Mouse (Mus musculus): Measurements from ENCODE around the gene Spen. TPM values are rescaled to one million over a fixed set of nuclear protein-coding genes. Genes with fewer than 3 reads are reported as not detected.
A peak's percentile ranks its signal among the peaks of the same experiment; 100 is the strongest.
"Not testable (repeated sequence)": the region's sequence is repeated elsewhere in the genome, so short reads cannot be mapped to it uniquely, and the experiment has no call there.

The Spen gene
- polyA plus RNA-seq, 1 experiment from 2014 or later, result 12.8 TPM

DNA sequence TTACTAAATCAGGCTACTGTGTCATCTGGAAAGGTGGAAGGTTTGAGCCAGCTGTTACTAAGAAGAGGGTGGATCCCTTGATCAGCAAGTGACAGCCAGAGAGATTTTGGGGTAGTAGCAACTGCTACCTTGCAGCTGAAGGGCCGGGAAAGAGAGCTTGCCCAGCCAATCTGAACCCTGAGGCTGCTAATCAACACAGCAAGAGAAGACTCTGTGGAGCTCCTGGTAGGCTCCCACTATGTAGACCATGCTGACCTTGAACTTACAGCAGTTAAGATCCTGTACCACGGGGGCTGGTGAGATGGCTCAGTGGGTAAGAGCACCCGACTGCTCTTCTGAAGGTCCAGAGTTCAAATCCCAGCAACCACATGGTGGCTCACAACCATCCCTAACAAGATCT, 26.3 kb upstream of the Spen start:
- no peak for ATAC-seq (replicated peaks; ENCODE audit: low FRiP score, low TSS enrichment, low read depth)

DNA sequence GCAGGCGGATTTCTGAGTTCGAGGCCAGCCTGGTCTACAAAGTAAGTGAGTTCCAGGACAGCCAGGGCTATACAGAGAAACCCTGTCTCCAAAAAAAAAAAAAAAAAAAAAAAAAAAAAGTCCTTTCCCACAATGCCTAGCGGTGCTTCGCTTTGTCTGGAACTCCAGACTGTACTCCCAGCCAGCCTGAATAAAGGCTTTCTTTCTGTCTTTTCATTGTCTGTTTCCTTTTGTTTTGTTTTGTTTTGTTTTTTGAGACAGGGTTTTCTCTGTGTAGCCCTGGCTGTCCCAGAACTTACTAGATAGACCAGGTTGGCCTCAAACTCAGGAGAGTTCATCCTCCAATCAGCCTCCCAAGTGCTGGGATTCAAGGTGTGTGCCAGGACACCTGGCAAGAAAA, 25.8 kb upstream of the Spen start:
- no peak overlapping the region for H3K4me2 ChIP-seq (ENCODE audit: low read length)

More for the DNA sequence above, 26.3 kb upstream of the Spen start:
- Histone ChIP-seq H3K27ac (ENCODE audit: low read depth) (no peak overlapping the region), H3K9me3 (ENCODE audit: control insufficient read depth, low read length) (no peaks in the 10 kb centered on the region), H3K4me3 (ENCODE audit: low read depth, low read length) (no peak overlapping the region), H3K9ac (ENCODE audit: low read length) (no peak overlapping the region), H3K36me3 (ENCODE audit: control insufficient read depth, insufficient read depth, low read length) (no peaks in the 10 kb centered on the region), H3K4me2 (ENCODE audit: low read length) (no peak overlapping the region), H3K27me3 (replicated peaks; ENCODE audit: control insufficient read depth, insufficient read depth, low read length) (no peaks in the 10 kb centered on the region), H3K4me1 (replicated peaks; ENCODE audit: control insufficient read depth, insufficient read depth, low read length) (peaks cover 5% of the 10 kb centered on the region; the same call in 1 of the 2 replicates)
- WGBS, result 73% methylated on average over 3 of the region's 3 CpGs
- no peak for DNase-seq (ENCODE audit: low spot score)

DNA sequence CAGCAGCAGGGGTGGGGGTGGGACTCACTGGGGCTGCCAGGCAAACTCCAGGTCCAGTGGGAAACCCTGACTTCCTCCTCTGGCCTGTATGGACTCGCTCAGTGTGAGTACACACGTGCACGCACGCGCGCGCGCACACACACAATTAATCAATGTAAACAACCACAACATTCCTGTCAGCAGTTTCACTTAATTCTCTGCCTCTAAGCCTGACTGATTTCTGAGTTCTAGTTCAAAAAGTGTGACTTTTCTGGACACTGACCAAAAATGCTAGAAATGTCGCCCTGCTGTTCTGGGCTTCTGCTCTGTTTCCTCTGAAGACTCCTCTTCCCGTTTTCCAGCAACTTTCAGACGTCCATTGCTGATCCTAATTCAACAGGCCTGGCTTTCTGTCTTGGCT, 23.9 kb upstream of the Spen start:
- Histone ChIP-seq H3K36me3 (ENCODE audit: control insufficient read depth, insufficient read depth, low read length) (no peaks in the 10 kb centered on the region), H3K4me1 (replicated peaks; ENCODE audit: control insufficient read depth, insufficient read depth, low read length) (peaks cover 12% of the 10 kb centered on the region), H3K9ac (ENCODE audit: low read length) (no peak overlapping the region), H3K27me3 (replicated peaks; ENCODE audit: control insufficient read depth, insufficient read depth, low read length) (no peaks in the 10 kb centered on the region), H3K4me3 (ENCODE audit: low read depth, low read length) (no peak overlapping the region), H3K4me2 (ENCODE audit: low read length) (no peak overlapping the region), H3K27ac (ENCODE audit: low read depth) (no peak overlapping the region), H3K9me3 (ENCODE audit: control insufficient read depth, low read length) (no peaks in the 10 kb centered on the region)
- DNase-seq (ENCODE audit: low spot score) (no peak), ATAC-seq (replicated peaks; ENCODE audit: low FRiP score, low TSS enrichment, low read depth) (no peak)
- WGBS, result 78% methylated on average over 11 of the region's 11 CpGs

More for the DNA sequence above, 25.8 kb upstream of the Spen start:
- H3K9me3 ChIP-seq (ENCODE audit: control insufficient read depth, low read length), result no peaks in the 10 kb centered on the region
- no peaks in the 10 kb centered on the region for H3K27me3 ChIP-seq (replicated peaks; ENCODE audit: control insufficient read depth, insufficient read depth, low read length)
- H3K36me3 ChIP-seq (ENCODE audit: control insufficient read depth, insufficient read depth, low read length), result no peaks in the 10 kb centered on the region
- no peak overlapping the region for H3K4me3 ChIP-seq (ENCODE audit: low read depth, low read length)
- 94% methylated on average over 4 of the region's 4 CpGs for WGBS
- H3K9ac ChIP-seq (ENCODE audit: low read length), result no peak overlapping the region
- ATAC-seq (replicated peaks; ENCODE audit: low FRiP score, low TSS enrichment, low read depth) (no peak), DNase-seq (ENCODE audit: low spot score) (no peak)
- peaks cover 7% of the 10 kb centered on the region; the same call in 1 of the 2 replicates for H3K4me1 ChIP-seq (replicated peaks; ENCODE audit: control insufficient read depth, insufficient read depth, low read length)
- H3K27ac ChIP-seq (ENCODE audit: low read depth), result no peak overlapping the region

GRCm38 (mm10) chr4:141561331-141561919, 23.0 kb upstream of the Spen start:
- not testable (repeated sequence) for H3K36me3 ChIP-seq (ENCODE audit: control insufficient read depth, insufficient read depth, low read length); H3K4me3 ChIP-seq (ENCODE audit: low read depth, low read length); H3K9ac ChIP-seq (ENCODE audit: low read length); H3K27me3 ChIP-seq (replicated peaks; ENCODE audit: control insufficient read depth, insufficient read depth, low read length); H3K4me2 ChIP-seq (ENCODE audit: low read length); DNase-seq (ENCODE audit: low spot score); ATAC-seq (replicated peaks; ENCODE audit: low FRiP score, low TSS enrichment, low read depth); H3K27ac ChIP-seq (ENCODE audit: low read depth); H3K9me3 ChIP-seq (ENCODE audit: control insufficient read depth, low read length)
- peaks cover 12% of the 10 kb centered on the region for H3K4me1 ChIP-seq (replicated peaks; ENCODE audit: control insufficient read depth, insufficient read depth, low read length)
- WGBS, result 73% methylated on average over 5 of the region's 5 CpGs

- WGBS, result 2% methylated on average over 9 of the region's 9 CpGs
- Histone ChIP-seq H3K9ac (ENCODE audit: low read length) (peak overlapping the region; percentile 40), H3K4me1 (replicated peaks; ENCODE audit: control insufficient read depth, insufficient read depth, low read length) (peaks cover 10% of the 10 kb centered on the region), H3K27me3 (replicated peaks; ENCODE audit: control insufficient read depth, insufficient read depth, low read length) (no peaks in the 10 kb centered on the region), H3K4me2 (ENCODE audit: low read length) (peak overlapping the region; percentile 69), H3K36me3 (ENCODE audit: control insufficient read depth, insufficient read depth, low read length) (no peaks in the 10 kb centered on the region), H3K4me3 (ENCODE audit: low read depth, low read length) (peak overlapping the region; percentile 37), H3K27ac (ENCODE audit: low read depth) (peak overlapping the region; percentile 81), H3K9me3 (ENCODE audit: control insufficient read depth, low read length) (no peaks in the 10 kb centered on the region)
- ATAC-seq (replicated peaks; ENCODE audit: low FRiP score, low TSS enrichment, low read depth) (peak; percentile 52), DNase-seq (ENCODE audit: low spot score) (no peak)
These were observed 21.5 kb upstream of the Spen start for GRCm38 (mm10) chr4:141559898-141560263.

- WGBS, result under 1% methylated on average over 30 of the region's 30 CpGs
- Histone ChIP-seq H3K4me2 (ENCODE audit: low read length) (peak overlapping the region; percentile 69), H3K9ac (ENCODE audit: low read length) (peak overlapping the region; percentile 40), H3K4me1 (replicated peaks; ENCODE audit: control insufficient read depth, insufficient read depth, low read length) (peaks cover 10% of the 10 kb centered on the region), H3K36me3 (ENCODE audit: control insufficient read depth, insufficient read depth, low read length) (no peaks in the 10 kb centered on the region), H3K9me3 (ENCODE audit: control insufficient read depth, low read length) (no peaks in the 10 kb centered on the region), H3K27ac (ENCODE audit: low read depth) (peak overlapping the region; percentile 81), H3K27me3 (replicated peaks; ENCODE audit: control insufficient read depth, insufficient read depth, low read length) (no peaks in the 10 kb centered on the region), H3K4me3 (ENCODE audit: low read depth, low read length) (peak overlapping the region; percentile 37)
- ATAC-seq (replicated peaks; ENCODE audit: low FRiP score, low TSS enrichment, low read depth), result peak; percentile 75
- DNase-seq (ENCODE audit: low spot score), result peak; percentile 87
These were observed 20.9 kb upstream of the Spen start for GRCm38 (mm10) chr4:141559131-141559897.

DNA sequence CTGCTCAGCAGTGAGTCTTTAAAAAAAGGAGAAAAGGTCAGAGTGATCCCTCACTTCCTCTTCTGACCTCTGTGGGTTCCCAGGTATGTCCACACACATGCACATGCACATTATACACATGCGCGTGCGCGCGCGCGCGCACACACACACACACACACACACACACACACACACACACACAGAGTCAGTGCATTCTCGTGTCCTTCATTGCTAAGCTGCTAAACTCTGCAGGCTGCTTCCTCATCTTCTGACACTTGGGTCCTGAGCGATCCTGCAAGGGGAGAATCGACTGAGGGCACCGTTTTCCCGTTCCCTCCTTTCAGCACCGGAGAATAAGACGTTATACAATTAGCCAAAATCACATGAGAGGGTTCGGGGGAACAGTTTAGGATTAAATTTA, 20.3 kb upstream of the Spen start:
- H3K4me1 ChIP-seq (replicated peaks; ENCODE audit: control insufficient read depth, insufficient read depth, low read length), result peaks cover 10% of the 10 kb centered on the region
- peak overlapping the region; percentile 40; the same call in 1 of the 2 replicates for H3K9ac ChIP-seq (ENCODE audit: low read length)
- 13% methylated on average over 16 of the region's 16 CpGs for WGBS
- peak overlapping the region; percentile 81 for H3K27ac ChIP-seq (ENCODE audit: low read depth)
- H3K4me2 ChIP-seq (ENCODE audit: low read length), result peak overlapping the region; percentile 69
- H3K27me3 ChIP-seq (replicated peaks; ENCODE audit: control insufficient read depth, insufficient read depth, low read length), result no peaks in the 10 kb centered on the region
- ATAC-seq (replicated peaks; ENCODE audit: low FRiP score, low TSS enrichment, low read depth), result no peak
- H3K4me3 ChIP-seq (ENCODE audit: low read depth, low read length), result peak overlapping the region; percentile 37
- no peak for DNase-seq (ENCODE audit: low spot score)
- H3K9me3 ChIP-seq (ENCODE audit: control insufficient read depth, low read length), result no peaks in the 10 kb centered on the region
- H3K36me3 ChIP-seq (ENCODE audit: control insufficient read depth, insufficient read depth, low read length), result no peaks in the 10 kb centered on the region

DNA sequence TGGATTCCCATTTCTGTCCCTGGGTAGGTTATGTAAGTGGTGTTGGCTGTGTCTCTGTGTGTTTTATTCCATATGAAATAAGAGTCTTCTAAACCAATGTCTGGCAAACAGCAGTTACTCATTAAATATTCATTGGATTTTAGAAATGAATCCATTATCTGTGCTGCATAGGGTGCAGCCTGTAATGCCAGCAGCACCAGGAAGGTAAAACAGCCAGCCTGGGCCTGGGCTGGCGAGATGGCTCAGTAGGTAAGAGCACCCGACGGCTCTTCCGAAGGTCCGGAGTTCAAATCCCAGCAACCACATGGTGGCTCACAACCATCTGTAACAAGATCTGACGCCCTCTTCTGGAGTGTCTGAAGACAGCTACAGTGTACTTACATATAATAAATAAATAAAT, 17.8 kb upstream of the Spen start:
- H3K36me3 ChIP-seq (ENCODE audit: control insufficient read depth, insufficient read depth, low read length); H3K4me3 ChIP-seq (ENCODE audit: low read depth, low read length); H3K27ac ChIP-seq (ENCODE audit: low read depth); H3K27me3 ChIP-seq (replicated peaks; ENCODE audit: control insufficient read depth, insufficient read depth, low read length); H3K4me2 ChIP-seq (ENCODE audit: low read length); H3K9ac ChIP-seq (ENCODE audit: low read length); ATAC-seq (replicated peaks; ENCODE audit: low FRiP score, low TSS enrichment, low read depth); DNase-seq (ENCODE audit: low spot score); H3K9me3 ChIP-seq (ENCODE audit: control insufficient read depth, low read length): not testable (repeated sequence)
- H3K4me1 ChIP-seq (replicated peaks; ENCODE audit: control insufficient read depth, insufficient read depth, low read length), result peaks cover 10% of the 10 kb centered on the region
- 97% methylated on average over 6 of the region's 6 CpGs for WGBS

Data from intestine, embryonic 14.5 days (tissue).